Mouse (Mus musculus): ENCODE data around the gene Slc17a8.
"Not testable (repeated sequence)": the region's sequence is repeated elsewhere in the genome, so short reads cannot be mapped to it uniquely, and the experiment has no call there.

Slc17a8 gene

GRCm38 (mm10) chr10:89621129-89621528, at the start of gene Slc17a8:
TSS of gene Slc17a8 (minus strand) at chr10:89621253.
- DNase-seq, result no peak

DNA sequence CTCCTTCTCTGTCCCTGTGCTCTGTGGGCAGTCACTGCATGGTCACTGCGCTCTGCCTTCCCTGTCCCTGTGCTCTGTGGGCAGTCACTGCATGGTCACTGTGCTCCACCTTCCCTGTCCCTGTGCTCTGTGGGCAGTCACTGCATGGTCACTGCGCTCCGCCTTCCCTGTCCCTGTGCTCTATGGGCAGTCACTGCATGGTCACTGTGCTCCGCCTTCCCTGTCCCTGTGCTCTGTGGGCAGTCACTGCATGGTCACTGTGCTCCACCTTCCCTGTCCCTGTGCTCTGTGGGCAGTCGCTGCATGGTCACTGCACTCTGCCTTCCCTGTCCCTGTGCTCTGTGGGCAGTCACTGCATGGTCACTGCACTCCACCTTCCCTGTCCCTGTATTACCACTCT, 49.3 kb upstream of the Slc17a8 start:
- DNase-seq, result not testable (repeated sequence)

- no peak for DNase-seq
Measured at GRCm38 (mm10) chr10:89667571-89667970, 46.5 kb upstream of the Slc17a8 start.

DNA sequence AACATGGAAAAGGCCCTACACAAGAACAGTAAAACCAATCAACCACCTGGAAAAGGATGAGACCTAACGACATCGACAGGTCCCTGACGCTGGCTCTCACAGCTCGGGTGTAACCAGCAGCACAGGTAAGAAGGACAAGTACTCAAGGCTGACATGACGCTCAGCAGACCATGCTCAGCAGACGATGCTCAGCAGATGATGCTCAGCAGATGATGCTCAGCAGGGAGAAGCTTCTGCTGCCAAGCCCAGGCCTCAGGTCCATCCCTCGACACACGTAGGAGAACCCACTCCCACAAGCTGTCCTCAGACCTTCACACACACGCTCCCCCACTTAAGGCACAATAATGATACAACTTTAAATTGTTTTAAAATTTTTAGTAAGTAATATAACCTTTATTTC, 44.6 kb upstream of the Slc17a8 start:
- no peak for DNase-seq

DNA sequence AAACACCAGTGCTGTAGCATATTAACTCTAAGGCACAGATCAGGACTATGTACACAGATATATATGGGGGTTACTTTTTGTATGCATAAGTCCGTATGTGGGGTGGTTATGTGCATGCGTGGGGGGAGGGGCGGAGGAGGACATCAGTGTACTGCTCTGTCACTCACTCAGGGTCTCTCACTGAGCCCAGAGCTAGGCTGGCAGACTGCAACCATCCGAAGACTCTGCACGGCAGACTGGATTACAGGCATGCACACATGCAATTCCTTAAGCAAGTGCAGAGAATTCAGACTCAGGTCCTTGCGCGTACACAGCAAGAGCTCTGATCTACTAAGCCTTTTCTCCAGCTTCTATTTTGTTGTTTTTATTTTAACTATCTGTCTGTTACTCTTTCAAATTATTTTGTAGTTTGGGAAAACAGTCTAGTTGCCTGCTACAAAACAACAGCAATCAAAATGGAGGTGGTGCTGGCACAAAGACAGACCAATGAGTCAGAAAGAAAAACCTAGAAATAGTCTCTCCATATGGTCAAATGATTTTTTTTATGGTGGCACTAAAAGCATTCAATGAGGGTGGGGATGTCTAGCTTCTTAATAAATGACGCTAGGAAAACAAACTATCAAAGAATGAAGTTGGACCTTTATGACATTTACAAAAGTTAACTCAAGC, 44.1 kb upstream of the Slc17a8 start:
- DNase-seq, result no peak

GRCm38 (mm10) chr10:89656366-89656765, 35.3 kb upstream of the Slc17a8 start:
- DNase-seq, result no peak

DNA sequence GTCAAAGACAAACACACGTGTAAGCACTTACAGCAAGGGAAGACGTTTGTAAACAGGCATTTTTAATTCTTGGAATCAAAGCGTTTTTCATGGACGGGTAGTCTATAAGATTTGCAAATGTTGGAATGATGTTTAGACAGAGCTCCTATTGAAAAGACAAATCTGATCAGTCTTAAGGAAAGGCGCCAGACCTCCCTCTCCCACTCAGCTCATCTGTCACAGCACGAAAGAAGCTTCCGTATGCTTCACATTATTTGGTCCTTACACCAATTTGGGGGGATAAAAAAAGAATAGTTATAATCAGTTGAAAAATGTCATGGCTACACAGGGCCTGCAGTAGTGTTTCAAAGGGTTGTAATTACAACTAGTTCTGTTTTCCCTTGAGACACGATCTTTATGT, 31.9 kb upstream of the Slc17a8 start:
- DNase-seq, result no peak

DNA sequence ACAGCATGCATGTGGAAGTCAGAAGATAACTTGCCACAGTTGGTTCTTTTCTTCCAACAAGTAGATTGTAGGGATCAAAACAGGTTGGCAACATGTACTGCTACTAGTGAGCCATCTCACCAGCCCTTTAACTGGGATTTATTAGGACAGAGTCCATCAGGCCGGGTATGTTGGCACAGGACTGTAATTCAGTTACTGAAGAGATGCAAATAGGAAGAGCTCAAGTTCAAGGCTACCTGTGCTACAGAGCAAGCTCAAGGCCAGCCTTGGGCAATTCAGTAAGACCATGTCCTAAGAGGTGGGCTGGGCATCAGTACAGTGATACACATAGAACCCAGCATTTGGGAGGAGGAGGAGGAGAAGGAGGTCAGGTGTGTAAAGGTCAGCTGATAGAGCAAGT, 30.6 kb upstream of the Slc17a8 start:
- peak; percentile 58 for DNase-seq

- DNase-seq, result no peak
Measured at GRCm38 (mm10) chr10:89646918-89647317, 25.9 kb upstream of the Slc17a8 start.

DNA sequence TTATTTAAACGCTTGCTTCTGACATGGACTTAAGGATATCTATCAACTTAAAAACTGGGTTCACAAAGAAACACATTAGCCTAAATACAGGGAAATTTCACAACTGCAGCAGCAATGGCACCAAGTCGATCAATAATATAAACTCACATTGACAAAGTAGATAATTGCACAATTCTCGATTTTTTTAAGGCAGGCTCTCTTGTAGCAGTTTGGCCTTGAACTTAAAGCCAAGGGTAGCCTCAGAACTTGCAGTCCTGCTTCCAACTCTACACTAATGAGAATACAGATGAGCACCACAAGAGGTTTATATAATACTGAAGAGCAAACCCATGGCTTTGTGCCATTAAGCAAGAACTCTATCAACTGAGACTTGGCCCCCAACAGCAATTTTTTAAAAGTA, 15.9 kb upstream of the Slc17a8 start:
- no peak for DNase-seq

DNA sequence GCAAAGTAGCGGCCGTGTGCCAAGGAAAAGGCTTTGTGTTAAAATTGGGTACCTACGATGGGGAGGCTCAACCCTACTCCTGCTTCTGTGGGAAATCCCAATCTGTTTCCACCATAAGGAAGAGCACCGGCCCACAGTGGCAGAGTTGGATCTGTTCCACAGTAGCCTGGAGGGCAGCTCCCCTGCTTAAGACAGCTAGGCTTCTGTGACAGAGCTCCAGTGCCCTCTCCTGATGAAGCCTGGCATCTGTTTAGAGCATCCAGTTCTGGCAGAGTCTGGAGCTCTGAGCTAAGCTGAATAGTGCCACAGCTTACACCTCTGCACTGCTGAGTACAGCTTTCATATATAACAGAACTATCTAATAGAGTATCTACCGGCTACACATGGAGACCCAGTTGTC, 14.0 kb upstream of the Slc17a8 start:
- no peak for DNase-seq

- no peak for DNase-seq
Measured at GRCm38 (mm10) chr10:89633736-89634426, 12.8 kb upstream of the Slc17a8 start.

DNA sequence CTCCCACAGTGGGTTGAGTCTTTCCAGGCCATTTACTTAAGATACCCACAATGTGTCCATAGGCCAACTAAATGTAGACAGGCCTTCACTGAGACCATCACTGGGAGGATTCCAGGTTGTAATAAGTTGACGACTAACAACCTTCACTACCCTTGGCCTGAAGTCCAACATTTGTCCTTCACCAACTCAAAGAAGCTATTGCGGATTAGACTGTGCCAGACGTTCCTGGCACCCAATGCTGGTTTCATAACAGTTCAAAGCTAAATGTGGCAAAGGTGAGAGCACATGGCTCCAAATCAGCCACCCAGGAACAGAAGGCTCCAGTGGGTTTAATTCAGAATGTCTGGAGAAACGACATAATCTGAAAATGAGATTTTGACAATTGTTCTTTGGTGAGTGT, 12.1 kb upstream of the Slc17a8 start:
- no peak for DNase-seq

DNA sequence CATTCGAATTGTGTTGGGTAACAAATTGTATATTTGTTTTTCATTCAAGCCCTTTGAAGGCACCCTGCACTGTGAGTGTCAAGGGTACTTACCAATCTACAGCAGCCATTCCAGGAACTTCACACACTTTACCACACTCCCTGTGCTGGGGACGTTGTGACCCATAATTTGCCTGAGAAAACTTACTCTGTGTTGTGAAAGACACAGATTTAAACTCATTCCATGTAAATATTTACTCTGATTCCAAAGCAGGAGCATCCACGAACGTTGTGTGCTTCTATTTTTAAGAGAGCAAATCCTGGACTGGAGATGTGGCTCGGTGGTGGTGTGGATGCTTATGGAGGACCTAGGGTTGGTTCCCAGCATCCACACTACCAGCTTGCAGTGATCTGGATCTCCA, 10.8 kb upstream of the Slc17a8 start:
- DNase-seq, result no peak

DNA sequence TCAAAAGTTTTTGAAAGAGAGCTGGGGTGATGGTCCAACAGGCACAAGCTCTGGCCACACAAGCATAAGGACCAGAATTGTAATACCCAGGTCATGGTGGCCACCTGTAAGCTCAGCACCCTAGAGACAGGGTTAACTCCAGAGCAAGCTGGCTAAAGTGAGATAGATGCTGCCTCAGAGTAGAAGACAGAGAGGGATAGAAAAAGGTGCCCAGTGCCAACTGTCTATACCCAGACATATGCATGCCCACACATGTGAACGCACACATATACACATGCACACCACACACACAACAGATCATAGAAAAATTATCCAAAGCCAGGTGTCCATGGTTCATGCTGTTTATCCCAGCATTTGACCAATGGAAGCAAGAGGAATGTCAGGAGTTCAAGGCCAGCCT, 9.5 kb upstream of the Slc17a8 start:
- no peak for DNase-seq

DNA sequence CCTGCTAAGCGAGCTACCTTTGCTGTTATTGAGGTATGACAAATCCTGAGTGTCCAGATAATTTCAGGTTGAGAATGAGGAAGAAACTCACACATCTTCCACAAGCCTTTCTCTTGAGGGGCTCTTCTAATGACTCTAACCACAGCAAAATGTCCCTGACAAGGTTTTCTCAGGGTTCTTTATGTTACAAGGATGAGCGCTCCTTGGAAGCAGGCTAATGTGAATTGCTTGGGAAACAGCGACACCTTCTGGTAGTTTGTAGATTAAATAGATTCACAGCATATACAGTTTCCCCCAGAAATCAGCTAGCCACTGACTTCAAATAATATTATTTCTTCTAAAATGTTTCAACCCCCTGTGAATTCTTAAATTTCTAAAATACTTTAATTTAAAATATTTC, 9.0 kb upstream of the Slc17a8 start:
- DNase-seq, result no peak

DNA sequence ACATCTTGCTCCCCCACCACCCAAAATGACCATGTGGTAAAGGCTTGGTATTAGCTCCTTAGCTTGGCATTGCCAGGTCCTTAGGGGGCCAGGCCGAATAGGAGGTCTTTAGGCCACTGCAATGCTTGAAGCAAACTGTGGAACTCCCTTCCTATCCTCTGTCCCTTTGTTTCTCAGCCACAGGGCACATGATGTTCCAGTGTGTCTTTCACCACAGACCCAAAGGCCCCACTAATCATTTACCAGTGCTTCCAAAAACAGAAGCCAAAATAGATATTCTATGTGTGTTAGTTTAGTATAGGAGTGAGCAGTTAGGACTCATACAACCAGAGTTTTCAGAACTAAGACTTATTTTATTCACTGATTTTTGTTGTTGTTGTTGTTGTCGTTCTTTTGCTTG, 5.7 kb upstream of the Slc17a8 start:
- peak; percentile 30 for DNase-seq

DNA sequence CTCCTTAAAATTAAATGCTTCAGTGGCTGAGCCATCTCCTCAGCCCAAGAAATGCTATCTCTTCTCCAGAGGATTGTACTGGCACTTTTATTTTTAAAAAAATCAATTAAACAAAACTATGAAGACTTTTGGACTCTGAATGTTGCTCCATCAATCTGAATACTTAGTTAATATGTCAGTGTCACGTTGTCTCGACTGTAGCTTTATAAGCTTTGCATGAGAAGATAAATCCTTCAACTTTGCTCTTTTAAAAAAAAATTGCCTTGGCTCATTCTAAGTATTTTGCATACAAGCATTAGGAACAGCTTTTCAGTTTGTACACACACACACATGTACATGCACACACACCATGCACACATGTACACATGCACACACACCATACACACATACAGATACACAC, 3.1 kb upstream of the Slc17a8 start:
- DNase-seq, result no peak

- no peak for DNase-seq
Measured at GRCm38 (mm10) chr10:89599311-89599710, 21.7 kb downstream of the Slc17a8 start.

DNA sequence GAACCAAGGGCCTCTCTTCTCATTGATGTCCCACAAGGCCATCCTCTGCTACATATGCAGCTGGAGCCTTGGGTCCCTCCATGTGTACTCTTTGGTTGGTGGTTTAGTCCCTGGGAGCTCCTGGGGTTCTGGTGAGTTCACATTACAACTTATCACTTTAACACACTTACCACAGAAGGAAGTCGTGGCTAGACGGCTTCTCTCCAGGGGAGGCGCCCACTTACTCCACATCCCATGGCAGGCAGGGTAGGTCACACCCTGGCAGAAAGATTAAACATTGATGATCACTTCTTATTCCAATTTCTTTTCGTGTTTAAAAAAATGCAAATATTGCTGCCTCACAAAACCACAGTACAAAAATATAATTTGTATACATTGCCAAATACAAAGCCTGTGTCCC, 23.8 kb downstream of the Slc17a8 start:
- DNase-seq, result no peak

- DNase-seq, result no peak
Measured at GRCm38 (mm10) chr10:89595935-89596334, 25.1 kb downstream of the Slc17a8 start.

DNA sequence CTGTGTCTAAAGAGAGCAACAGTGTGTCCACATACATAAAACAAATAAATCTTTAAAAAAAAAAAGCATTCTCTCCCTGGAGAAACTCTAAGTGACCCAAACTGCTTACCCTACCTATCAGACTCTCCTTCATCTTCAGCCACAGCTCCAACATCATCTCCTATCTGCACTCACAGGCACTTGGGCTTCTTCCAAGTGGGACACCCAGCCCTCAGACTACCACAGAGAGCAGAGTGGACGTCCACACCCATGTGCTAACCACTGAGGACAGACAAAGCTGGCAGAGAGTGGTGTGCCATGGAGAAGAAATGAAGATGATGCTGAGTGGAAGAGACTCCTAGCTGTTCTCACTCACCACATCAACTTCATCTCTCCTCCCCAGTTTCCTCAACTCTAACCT, 25.5 kb downstream of the Slc17a8 start:
- DNase-seq, result no peak

GRCm38 (mm10) chr10:89594309-89594708, 26.7 kb downstream of the Slc17a8 start:
- DNase-seq, result no peak

DNA sequence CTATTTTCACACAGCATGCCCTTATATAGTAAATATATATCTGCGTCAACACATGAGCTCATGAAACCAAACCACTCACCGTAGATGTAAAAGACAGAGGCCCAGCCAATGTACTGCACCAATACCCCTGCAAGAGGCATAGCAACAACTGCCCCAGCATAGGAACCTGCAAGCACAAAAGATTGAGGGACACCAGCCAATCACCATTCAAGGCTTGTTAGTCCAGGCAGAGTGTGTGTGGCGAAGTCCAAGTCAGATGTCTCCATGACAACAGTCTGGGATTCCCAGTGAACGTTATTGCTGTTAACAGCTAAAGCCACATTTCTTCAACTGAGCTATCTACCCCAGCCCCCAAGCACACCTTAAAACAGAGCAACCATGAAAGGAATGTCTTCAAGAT, 28.3 kb downstream of the Slc17a8 start:
- no peak for DNase-seq

- no peak for DNase-seq
Measured at GRCm38 (mm10) chr10:89589877-89590276, 31.2 kb downstream of the Slc17a8 start.
